Mouse (Mus musculus) MEL-GATA-1-ER (cell line): Measurements from ENCODE around the gene Sfxn1.

Experiments
- DNase-seq: peaks from one replicate; pipeline ENCODE4 v3.0.0-alpha.2; 2012; ENCODE audit warnings: low read depth; ENCODE audit errors: extremely low read depth

Gene Sfxn1

DNA sequence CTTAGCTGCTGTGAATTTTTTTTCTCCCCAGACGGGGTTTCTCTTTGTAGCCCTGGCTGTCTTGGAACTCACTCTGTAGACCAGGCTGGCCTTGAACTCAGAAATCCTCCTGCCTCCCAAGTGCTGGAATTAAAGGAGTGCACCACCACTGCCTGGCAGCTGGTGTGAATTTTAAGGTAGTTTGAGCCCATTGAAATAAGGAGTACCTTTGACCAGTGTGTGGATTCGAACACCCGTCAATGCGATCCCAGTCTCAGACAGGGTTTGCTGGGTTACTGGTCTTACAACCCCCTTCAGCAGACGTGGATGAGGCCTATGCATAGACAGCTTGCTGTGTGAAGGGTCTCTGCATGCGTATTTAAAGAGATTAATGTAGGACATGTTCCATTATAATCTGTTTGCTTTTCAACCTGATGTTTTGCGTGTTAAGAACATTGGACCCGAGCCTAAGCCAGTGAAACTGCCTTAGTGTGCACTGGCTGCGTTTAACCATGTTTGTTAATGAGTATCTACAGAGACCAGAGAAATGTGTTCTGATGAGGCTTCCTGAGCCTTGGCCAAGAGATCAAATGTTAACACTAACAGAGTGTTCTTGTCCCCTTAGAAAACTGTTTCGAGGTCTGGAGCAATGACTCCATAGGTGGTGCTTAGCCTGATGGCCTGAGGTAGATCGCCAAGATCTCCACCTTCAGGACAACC lies 5.2 kb downstream of the Sfxn1 start:
- no peak for DNase-seq

DNA sequence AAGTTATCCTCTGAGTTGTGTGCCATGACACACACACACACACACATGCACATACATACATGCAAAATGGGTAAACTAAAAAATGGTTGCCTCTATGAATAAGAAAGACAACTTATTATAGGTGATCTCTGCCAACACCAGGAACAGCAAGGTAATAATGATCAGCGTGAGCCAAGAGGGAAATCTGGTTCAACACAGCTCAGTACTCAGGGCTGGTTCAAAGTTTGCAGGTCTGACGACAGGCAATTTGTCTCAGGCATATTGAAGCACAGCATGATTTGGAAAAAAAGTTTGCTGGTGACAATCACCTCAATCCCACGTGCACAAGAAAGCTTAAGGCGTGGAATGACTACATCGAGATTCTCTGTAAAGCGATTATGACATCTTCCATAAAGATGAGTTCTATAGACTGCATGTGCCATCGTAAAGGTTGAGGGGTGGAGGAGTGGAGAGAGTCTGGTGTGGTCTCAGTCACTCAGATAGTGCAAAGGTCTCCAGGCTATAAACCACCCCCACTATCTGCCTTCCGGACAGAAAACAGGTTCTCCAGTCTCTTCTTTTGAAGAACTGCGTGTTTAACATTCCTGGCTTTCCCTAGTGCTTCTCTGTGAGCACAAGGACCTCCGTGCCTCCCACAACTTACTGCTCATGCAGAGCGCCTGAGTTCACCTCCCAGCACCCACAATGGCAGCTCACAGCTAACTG lies 6.0 kb downstream of the Sfxn1 start:
- DNase-seq = no peak

DNA sequence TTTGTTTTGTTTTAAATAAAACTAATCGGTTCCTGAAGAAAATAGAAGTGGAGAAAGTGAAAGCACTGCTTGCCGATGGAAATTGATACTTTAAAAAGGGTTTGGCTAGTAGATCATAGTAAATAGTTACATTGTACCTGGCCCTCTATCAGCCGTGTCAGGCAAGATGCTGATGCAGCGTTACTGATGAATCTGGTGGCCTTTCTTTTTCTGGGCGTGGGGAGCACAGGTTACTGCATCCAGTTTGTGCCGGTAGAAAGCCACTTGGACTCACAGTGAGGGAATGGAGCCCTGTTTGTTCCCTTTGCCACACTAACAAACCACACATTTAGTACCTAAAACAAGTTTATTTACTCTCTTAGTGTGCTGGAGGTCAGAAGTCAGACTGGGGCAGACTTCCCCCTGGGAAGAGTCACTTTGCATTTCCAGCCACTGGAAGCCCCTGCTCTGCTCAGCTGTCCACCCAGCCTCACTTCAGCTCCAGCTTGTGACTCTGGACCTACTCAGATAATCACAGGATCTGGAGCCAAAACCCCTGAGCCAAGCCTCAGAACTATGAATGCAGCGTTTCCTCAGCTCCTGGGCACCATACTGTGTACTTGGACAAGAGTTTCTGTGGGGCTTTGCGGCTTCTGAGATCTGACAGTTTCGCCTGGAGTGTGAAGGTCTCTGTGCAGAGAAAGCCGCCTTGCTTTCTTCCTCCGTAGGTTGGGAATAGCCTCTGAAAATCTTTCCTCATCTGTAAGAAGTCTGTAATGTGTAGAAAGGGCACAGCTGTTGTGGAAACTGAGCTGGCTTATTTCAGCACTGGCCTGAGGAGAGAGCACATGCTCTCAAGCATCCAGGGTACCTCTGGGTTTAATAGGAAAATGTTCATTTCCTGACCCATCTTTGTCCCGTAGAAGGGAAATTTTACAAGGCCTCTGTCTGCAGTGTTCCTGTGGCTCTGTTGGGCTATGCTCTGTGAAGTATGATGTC lies 8.4 kb downstream of the Sfxn1 start:
- DNase-seq = no peak

GRCm38 (mm10) chr13:54080785-54081184 lies 9.1 kb downstream of the Sfxn1 start:
- DNase-seq = peak; percentile 11

GRCm38 (mm10) chr13:54082946-54083345 lies 11.3 kb downstream of the Sfxn1 start:
- no peak for DNase-seq

DNA sequence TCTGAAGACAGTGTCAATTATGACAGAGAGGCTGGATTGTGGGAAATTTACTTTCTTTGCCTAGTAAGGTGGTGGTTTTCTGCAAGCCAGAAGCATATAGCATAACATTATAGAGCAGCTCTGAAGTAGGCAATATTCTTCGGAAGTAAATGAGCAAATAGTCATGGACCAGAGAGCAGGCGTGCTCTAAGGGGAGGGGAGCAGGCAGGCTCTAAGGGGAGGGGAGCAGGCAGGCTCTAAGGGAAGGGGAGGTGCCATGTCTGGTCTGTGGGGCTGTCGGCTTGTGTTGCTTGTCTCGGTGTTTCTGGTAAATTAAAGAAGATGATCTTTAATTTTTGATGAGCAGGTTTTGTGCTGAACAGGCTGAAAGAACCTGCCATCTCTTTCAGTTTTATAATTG lies 12.5 kb downstream of the Sfxn1 start:
- no peak for DNase-seq

DNA sequence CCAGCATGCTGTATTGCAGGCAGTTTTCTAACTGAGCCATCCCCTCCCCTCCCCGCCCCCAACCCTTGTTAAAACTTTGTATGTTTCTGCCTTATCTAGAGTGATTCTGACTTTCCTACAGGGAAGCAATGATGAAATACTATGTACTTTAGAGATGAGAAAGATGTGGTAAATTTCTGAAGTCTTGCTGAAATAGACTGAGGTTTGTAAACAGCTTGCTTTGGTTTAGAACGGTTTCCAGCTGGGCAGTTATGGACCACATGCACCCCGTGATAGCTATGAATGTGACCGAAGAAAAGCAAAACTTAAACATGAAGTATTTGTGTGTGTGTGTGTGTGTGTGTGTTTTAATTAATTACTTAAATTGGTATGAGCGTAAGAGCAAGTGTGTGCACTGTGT lies 13.2 kb downstream of the Sfxn1 start:
- DNase-seq = no peak

GRCm38 (mm10) chr13:54085266-54085665 lies 13.6 kb downstream of the Sfxn1 start:
- DNase-seq = no peak

DNA sequence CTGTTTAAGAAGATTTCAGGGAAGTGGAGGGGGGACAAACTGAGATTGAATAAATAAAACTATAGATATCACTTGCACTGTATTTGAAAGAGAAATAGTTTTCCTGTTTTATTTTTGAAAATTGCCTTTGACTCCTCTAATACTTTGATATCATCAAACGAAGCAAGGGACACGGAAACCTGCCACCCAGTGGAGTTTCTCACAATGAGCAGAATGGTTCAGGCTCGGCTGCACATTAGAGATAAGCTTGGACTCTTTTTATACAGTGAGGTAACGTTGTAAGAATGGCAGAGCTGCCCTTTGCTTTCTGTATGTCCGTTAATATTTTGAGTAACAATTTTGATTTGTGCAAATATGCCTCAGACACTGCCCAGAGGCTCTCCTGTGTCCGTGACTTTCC lies 20.1 kb downstream of the Sfxn1 start:
- DNase-seq = no peak

GRCm38 (mm10) chr13:54094349-54094748 lies 22.7 kb downstream of the Sfxn1 start:
- DNase-seq = no peak

DNA sequence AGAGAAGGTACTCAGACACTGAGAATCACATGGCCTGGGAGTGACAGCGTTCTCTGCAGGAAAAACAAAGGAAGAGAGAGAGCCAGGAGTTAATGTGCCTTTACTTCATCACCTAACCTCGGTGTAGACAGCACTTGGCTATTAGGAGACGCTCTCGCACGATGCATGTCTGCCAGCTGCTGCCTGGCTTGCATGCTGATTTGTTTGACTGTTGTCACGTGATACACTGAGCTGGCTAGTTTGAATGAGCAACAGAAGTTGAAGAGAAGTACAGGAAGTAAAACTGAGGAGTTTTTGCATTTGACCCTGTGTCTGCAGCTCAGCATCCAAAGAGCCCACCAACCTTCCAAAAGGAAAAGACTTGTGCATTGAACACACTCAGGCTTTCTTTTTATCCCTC lies 23.3 kb downstream of the Sfxn1 start:
- no peak for DNase-seq

- DNase-seq = no peak
Observed at GRCm38 (mm10) chr13:54095721-54096120, 24.1 kb downstream of the Sfxn1 start.

- DNase-seq = no peak
Observed at GRCm38 (mm10) chr13:54097227-54097626, 25.6 kb downstream of the Sfxn1 start.

DNA sequence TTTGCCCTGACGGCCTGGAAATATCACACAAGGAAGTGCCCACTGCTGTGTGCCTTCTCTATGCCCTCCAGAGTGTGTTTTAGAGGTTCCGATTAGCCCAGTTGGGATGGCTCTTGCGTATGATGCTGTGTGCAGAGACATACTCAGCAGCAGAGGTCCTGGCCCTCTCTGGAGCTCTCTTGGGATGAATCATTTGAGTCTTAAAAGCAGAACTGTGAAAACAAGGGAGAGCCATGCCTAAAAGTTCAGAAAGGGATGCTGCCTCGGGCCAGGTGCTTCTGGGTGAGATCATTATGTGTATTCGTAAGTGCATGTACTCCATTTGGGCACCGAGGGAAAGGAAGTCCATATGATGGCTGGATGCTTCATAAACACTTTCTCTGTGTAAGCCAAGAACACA lies 26.1 kb downstream of the Sfxn1 start:
- DNase-seq = no peak

DNA sequence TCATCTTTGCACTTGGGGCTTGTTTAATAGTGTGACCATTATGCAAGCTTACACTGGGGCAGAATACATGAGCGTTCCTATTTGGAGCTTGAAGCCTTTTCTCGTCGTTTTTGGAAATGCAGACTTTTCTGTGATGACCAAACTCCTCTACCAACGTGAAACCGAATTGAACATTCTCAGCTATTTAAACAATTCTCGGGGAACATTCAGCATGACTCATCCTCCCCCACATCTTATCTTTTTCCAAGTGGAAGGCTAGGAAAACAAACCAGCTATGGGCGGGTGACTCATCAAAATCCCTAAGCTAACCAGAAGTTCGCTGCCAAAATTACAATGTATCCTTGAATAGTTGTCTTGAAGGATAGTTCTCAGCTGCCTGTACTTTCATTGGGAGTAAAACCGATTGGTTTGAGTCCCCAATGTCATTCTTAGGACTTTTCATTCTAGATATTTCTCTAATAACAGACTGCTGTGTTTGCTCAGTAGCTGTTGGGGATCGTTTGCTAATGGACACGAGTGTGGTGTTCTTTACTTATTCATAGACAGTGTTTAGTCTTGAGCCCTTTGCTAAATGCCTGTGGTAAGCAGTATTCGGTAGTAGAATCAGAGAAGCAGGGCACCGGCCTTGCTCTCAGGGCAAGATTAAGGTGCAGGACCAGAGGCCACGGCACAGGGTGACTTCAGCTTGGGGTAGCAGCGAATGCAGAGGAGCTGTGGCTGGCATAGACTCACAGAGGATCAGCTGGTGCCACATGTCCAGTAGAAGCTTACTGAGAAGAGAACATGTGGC lies 29.6 kb downstream of the Sfxn1 start:
- DNase-seq = peak; percentile 16

- no peak for DNase-seq
Observed at GRCm38 (mm10) chr13:54102061-54102460, 30.4 kb downstream of the Sfxn1 start.

DNA sequence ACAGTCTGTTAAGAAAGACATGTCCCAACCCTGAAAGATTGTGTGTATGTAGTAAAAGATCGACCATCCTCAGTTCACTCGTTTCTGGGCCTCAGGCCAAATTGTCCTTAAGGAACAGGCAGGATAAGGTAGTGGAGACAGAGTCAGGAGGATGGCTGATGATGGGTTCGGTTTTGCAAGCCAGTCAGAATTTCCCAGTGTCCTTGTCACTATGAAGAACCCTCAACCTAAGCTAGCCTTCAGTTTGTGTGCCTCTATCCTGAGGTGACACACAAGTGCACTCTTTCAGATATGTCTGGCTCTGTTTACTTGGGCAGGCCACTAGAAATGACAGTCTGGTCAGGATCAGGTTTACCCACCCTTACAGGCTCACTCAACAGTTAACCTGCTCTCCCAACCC lies 31.6 kb downstream of the Sfxn1 start:
- DNase-seq = no peak

DNA sequence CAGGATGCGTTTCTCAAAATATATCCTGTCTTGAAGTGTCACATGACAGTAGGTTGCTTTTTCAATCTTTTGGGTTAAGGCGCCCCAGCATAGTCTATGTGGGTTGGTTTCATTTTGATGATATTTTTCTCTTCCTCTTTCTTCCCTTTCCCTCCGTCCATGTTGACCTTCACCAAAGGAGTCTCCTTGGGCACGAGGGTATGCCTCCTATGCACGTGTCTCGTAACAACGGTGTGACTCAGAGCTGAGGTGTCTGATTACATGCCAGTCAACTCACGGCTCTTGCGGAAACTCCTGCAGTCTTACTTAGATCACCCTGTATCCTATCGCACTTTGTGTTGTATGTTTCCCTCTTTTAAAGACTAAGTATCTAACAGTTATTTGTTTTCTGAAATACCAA lies 32.2 kb downstream of the Sfxn1 start:
- no peak for DNase-seq

DNA sequence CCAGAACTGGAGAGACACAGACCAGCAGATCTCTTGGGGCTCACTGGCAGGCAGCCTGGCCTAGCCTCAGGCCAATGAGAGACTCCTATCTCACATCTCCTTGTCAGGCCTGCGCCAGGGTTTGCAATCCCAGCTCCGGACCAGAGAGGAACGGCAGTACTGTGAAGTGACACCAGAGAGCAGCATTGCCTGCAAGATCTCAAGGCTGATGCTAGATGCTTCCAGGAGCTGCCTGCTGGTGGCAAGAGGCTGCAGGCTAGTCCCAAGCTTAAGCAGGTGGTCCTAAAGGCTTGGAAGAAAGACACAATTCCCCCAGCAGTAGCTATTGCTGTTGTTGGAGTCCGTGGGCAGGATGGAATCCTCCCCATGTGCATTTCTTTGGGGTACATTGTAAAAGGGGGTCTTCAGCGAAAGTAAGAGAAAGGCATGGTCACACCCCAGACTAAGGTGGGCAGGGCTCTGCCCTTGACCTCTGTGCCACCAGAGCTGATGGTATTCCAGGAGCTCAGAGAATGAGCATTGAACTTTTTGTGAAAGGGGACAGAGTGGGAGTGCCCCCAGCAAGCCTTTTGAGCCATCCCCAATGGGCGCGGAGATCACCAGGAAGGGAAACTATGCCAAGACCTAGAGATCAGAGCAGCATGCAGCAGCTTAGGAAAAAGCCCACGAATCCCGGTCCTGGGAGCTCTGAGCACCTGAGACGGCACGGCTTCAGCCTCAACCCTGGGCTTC lies 42.3 kb downstream of the Sfxn1 start:
- DNase-seq = peak; percentile 43

DNA sequence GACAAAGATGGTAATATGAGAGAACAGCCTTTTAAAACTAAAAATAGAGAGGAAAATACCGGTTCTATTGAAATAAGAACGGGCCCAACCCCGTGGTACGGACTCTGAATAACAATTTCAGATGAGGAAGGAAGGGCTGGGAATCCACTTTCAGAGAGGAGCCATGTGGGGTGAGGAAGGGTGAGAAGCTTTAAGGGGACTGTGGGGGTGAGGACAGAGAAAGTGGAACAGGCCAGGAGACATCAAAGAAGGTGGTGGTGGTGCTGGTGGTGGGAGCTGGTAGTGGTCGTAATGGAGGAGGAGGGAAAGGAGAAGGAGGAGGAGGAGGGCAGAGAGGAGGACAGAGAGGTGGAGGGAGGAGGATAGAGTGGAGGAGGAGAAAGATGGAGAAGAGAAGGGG lies 43.3 kb downstream of the Sfxn1 start:
- DNase-seq = no peak

DNA sequence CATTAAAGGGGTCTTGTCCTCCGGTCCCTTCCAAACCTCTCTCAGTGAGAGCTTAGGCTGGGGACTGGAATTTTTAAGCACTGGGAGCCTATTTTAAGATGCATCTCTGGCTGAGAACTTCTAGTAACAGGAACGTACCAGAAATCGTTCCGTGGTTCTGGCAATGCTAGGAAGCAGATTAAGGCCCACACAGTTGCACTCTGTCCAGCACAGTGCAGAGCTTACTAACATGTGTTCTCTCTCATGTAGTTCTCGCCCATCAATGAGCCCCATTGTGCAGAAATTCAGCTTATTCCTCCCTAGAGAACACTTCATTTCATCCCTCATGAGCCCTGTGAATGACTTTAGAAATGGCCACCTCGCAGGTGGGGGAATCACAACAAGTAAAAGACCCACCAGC lies 44.1 kb downstream of the Sfxn1 start:
- no peak for DNase-seq
